Mouse (Mus musculus): ENCODE measurements around the gene Rps11. TPM values are rescaled to one million over a fixed set of nuclear protein-coding genes. Genes with fewer than 3 reads are reported as not detected.
A peak's percentile ranks its signal among the peaks of the same experiment; 100 is the strongest.
"Not testable (repeated sequence)": the region's sequence is repeated elsewhere in the genome, so short reads cannot be mapped to it uniquely, and the experiment has no call there.

Gene Rps11
- total RNA-seq, 2 experiments from 2014 or later = 457 to 518 TPM

DNA sequence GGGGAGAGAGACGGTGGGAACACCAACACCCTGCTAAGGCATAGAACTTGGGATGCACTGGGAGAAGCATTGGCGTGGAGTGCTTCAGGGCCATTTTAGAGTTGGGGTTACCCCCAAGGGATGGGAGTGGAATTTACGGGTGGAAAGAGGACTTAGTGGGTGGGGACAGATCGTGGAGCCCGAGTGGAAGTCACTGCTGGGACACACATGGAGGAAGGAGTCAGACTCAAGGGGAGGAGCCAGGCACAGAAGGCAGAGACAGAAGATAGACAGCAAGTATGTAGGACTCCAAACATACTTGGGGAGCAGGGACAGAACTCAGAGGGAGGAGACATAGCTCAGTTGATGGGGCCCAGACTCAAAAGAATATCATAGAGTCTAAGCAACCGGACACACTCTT is 38.3 kb upstream of the Rps11 start:
- Histone ChIP-seq H3K27ac (no peak overlapping the region), H3K4me3 (peak overlapping the region; percentile 74)
- intact Hi-C loops (cut with DNase I) = loop anchor here (1.0 to 2.0 kb wide), 2 partner anchors 36 to 136 kb away; no protein-coding TSS in a partner anchor
- TF ChIP-seq CTCF (IDR thresholded peaks at IDR 0.05) = no peak
- DNase-seq = no peak

DNA sequence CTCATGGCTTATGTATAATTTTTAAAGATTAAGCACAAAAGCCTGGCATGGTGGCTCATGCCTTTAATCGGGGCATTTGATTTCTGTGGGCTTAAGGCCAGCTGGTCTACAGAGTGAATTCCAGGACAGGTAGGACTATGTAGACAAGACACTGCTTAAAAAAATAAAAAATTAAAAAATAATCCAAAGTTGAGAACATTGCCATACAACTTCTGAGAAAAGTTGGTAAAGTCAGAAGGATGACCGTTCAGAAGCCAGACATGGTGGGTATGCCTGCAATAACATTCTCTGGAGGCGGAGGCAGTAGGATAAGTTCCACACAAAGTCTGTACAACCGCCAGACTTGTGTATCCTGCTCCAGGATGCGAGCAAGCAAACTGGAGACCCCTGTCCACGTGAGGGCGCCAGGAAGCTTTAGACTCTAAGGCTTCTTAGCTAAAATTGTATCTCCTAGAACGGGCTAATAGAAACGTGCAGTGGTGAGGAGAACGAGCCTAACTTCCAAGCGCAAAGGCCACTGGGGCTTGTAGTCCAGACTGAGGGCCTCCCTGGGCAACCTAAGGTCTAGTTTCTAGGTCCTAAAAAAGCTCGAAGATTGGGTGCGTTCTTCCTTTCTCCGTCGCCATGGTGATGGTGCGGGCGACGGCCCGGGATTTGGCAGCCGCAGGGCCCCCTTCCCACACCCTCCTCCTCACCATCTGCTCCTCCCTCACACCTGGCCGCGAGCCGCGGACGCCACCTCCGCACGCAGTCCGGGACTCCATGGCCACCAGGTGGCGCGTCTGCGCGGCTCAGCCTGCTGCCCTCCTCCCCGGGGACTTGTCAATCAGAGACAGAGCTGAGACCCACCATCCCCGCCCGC is 37.6 kb upstream of the Rps11 start:
- TF ChIP-seq CTCF (IDR thresholded peaks at IDR 0.05) = peak; percentile 86
- H3K27ac ChIP-seq = peak overlapping the region; percentile 60; the same call in 1 of the 2 replicates
- H3K4me3 ChIP-seq = peak overlapping the region; percentile 74
- intact Hi-C loops (cut with DNase I) = loop anchor here (1.0 to 2.0 kb wide), 2 partner anchors 36 to 137 kb away; no protein-coding TSS in a partner anchor
- DNase-seq = peak; percentile 94

DNA sequence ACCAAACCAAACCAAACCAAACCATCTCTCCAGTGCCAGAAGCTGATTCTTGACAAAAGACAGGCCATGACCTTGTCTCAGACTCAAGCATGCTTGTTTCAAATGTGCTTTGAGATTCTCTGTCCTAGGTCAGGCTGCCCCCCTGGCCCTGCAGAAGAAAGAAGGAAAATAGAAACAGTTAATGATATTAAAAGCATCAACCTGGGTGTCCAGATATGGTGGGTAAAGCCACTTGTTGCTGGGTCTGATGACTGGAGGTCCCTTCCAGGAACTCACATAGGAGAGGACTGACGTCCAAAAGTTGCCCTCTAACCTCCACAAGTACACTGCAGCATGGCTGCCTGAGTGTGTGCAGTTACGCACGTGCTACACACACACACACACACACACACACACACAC is 36.6 kb upstream of the Rps11 start:
- intact Hi-C loops (cut with DNase I) = no loop called here
- no peak for DNase-seq
- no peak for TF ChIP-seq CTCF (IDR thresholded peaks at IDR 0.05)
- H3K4me3 ChIP-seq = no peak overlapping the region
- no peak overlapping the region for H3K27ac ChIP-seq

DNA sequence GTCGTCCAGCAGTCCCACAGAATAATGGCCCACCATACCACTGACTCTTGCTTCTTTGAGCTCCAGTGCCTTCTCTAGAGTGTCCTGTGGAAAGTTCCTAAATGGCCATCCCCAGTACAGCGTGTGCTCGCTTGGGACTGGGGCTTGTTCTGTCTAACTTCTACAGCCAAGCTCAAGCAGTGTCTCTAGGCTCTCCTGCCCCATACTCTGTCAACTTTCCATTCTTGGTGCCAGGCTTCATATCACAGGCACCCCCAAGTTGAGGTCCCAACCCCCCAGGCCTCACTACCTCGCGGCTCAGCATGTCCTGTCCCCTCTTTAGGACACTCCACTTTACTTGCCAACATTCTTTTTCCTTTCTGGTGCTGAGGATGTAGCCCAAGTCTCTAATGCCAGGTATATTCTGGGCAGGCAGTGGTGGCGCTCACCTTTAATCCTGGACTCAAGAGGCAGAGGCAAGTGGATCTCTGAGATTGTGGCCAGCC is 36.1 kb upstream of the Rps11 start:
- Histone ChIP-seq H3K27ac (no peak overlapping the region), H3K4me3 (no peak overlapping the region)
- no peak for DNase-seq
- no peak for TF ChIP-seq CTCF (IDR thresholded peaks at IDR 0.05)
- intact Hi-C loops (cut with DNase I) = no loop called here

DNA sequence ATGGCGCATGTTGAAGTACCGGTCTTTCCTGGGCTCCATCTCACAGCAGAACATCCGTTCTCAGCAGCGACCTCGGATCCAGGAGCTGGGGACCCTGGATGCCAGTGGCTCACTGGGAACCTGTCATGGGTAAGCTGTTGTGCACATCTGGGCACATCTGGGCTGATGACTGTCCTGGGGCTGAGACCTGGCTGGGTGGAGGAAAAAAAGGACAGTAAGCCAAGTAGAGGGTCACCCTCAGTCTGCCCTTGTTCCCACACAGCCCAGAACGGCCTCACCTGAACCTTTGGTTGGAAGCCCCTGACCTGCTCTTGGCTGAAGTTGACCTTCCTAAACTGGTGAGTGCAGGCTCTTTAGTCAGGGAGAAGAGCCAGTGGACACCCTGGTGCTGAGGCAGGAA is 34.8 kb upstream of the Rps11 start:
- TF ChIP-seq CTCF (IDR thresholded peaks at IDR 0.05) = no peak
- no peak overlapping the region for H3K4me3 ChIP-seq
- intact Hi-C loops (cut with DNase I) = no loop called here

DNA sequence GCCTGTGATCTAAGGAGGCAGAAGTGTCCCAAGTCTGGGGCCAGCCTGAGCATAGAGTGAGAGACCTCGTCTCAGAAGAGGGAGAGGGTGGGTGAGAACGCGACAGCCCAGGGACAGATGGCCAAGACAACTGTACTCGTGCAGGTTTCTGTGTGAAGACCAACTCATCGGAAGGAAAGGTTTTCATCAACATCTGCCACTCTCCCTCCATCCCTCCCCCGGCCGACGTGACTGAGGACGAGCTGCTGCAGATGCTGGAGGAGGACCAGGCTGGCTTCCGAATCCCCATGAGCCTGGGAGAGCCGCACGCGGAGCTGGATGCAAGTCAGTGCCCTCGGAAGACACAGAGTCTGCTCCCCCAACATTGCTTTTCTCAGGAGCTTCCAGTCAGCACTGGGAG is 33.2 kb upstream of the Rps11 start:
- DNase-seq = no peak
- Histone ChIP-seq H3K4me3 (no peak overlapping the region), H3K27ac (no peak overlapping the region)
- TF ChIP-seq CTCF (IDR thresholded peaks at IDR 0.05) = no peak
- intact Hi-C loops (cut with DNase I) = no loop called here

More for the DNA sequence above, 34.8 kb upstream of the Rps11 start:
- no peak for DNase-seq
- no peak overlapping the region for H3K27ac ChIP-seq

DNA sequence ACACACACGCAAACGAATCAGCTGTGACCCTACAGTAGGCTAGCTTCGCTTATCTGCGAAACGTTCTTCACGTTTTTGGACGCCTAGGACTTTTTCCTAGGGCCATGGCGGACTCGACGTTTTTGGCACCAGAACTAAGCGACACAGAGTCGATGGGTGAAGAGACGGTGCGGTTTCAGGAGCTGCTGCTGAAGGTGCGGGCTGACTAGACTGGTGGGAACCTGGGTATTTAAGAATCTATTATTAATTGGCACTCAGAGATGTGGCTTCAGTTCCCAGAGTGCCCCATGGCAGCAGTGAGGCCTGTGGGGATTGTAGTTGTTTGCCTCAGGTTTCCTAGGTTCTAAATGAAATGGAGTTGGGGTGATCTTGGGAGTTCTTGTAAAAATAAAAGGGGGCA is 32.0 kb upstream of the Rps11 start:
- DNase-seq = no peak
- intact Hi-C loops (cut with DNase I) = no loop called here
- no peak overlapping the region for H3K4me3 ChIP-seq
- TF ChIP-seq CTCF (IDR thresholded peaks at IDR 0.05) = no peak
- no peak overlapping the region for H3K27ac ChIP-seq

DNA sequence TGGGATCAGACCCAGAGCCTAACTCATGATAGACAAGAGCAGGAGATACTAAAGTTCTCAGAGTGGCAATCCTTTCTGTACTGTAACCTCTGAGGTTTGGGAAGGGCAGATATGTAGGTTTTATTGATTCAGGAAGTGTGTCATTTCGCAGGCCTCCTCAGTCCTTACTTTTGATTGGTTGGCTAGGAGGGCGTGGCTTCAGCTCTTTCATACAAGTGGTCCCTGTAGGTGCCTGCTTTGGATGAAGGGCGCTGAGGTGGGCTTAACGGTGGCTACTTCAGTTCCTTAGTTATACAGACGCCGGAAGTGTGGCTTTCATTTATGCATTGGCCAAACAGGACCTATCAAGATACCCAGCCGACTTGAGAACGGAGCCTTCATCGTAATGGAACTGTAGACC is 31.4 kb upstream of the Rps11 start:
- Histone ChIP-seq H3K27ac (peak overlapping the region; percentile 97; the same call in 1 of the 2 replicates), H3K4me3 (no peak overlapping the region)
- no peak for TF ChIP-seq CTCF (IDR thresholded peaks at IDR 0.05)
- no peak for DNase-seq
- intact Hi-C loops (cut with DNase I) = no loop called here

DNA sequence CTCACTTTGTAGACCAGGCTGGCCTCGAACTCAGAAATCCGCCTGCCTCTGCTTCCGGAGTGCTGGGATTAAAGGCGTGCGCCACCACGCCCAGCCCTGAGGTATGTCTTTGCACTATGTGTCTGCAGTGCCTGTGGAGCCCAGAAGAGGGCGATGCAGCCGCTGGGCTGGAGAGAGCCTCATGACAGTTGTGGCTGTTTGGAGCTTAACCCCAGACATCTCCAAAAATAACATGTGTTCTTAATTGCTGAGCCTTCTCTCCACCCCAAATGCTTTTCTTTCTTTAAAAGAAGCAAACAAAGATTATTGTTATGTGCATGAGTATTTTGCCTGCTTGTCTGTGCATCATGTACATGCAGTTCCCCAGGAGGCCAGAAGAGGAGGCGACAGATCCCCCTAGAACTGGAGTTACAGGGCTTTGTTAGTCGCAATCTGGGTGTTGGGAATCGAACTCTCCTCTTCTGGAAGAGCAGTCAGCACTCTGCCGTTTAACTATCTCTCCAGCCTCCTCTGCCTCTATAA is 30.8 kb upstream of the Rps11 start:
- peak overlapping the region; percentile 97 for H3K27ac ChIP-seq
- TF ChIP-seq CTCF (IDR thresholded peaks at IDR 0.05) = peak; percentile 62
- DNase-seq = peak; percentile 76
- H3K4me3 ChIP-seq = peak overlapping the region; percentile 86
- intact Hi-C loops (cut with DNase I) = no loop called here

DNA sequence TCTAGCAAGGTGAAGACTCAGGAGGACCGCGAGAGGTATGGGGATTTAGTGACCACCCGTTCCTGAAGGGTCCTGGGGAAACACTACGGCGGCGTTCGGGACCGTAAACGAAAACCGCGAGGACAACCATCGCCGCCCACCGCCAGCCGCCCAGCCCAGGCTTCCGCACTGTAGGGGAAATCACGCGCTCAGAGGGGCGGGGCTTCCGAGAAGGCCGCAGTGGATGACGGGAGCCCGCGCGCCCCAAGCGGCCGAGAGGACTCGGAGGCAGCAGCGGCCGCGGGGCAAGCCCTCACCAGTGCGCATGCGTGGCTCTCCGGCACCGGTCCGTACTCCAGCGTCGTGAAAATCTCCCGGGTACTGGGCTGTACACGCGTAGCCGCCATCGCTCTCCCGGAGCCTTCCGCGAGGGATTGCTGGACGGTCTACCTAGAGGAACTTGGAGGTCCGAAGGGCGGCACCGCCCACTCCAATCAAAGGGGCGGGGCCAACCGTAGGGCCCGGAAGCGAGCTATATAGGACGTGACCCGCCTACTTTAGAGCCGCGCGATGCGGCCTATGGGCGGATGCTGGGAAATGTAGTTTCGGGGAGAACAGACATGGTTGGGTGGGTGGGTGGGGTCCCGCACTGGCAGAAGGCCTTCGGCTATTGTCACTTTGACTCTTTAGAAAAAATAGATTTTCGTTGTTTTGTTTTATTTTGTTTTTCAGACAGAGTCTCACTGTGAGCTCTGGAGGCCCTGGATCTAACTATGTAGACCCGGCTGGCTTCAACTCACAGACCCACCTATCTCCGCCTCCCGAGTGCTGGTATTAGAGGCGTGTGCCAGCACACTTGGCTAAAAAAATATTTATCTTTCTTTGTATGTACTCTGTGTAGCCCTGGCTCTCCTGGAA is 30.1 kb upstream of the Rps11 start, which contains the start of the genes Pih1d1 and Aldh16a1:
TSS of gene Pih1d1 (plus strand) at position 208 of the 897 bp plus-strand sequence.
TSS of gene Aldh16a1 (minus strand) at position 489 of the 897 bp plus-strand sequence.
- intact Hi-C loops (cut with DNase I) = no loop called here
- H3K4me3 ChIP-seq = peak within 1 kb of the TSS; percentile 86

DNA sequence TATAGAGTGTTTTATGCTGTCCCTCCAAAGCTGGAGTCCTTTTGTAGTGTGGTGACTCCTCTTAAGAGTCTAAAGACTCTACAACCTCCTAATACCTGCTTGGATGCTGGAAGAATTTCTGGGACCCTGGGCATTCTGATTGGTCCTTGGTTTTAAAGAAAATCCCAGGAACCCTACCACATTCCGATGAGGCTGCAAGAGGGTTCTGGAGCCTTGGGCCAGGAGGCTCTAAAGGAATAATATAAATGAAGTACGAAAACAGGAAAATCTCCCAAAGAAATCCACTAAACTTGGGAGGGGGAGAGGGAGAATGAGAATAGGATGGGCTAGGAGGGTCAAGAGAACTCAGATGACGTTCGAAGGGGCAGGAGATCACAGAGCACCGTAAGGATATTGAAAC is 29.3 kb upstream of the Rps11 start:
- intact Hi-C loops (cut with DNase I) = no loop called here
- peak overlapping the region; percentile 97 for H3K27ac ChIP-seq
- no peak for TF ChIP-seq CTCF (IDR thresholded peaks at IDR 0.05)

More for the DNA sequence above, 30.1 kb upstream of the Rps11 start, which contains the start of the genes Pih1d1 and Aldh16a1:
- peak; percentile 99 for DNase-seq
- H3K27ac ChIP-seq = peak within 1 kb of the TSS; percentile 97
- TF ChIP-seq CTCF (IDR thresholded peaks at IDR 0.05) = peak; percentile 68

DNA sequence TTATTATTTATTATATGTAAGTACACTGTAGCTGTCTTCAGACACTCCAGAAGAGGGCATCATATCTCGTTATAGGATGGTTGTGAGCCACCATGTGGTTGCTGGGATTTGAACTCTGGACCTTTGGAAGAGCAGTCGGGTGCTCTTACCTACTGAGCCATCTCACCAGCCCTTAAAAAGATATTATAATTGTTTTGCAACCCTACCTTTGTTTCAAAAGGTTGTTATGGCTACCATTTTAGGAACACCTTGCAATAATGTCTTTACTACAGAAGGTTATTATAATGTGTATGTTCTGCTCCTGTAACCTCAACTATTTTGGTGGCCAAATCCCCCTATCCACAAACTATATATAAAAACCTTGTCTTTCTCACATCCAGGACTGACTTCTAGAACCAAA is 28.8 kb upstream of the Rps11 start:
- DNase-seq; intact Hi-C loops (cut with DNase I); H3K4me3 ChIP-seq: not testable (repeated sequence)
- peak overlapping the region; percentile 97 for H3K27ac ChIP-seq

More for the DNA sequence above, 29.3 kb upstream of the Rps11 start:
- DNase-seq = no peak
- peak overlapping the region; percentile 86 for H3K4me3 ChIP-seq
